In the genomic region with DNA sequence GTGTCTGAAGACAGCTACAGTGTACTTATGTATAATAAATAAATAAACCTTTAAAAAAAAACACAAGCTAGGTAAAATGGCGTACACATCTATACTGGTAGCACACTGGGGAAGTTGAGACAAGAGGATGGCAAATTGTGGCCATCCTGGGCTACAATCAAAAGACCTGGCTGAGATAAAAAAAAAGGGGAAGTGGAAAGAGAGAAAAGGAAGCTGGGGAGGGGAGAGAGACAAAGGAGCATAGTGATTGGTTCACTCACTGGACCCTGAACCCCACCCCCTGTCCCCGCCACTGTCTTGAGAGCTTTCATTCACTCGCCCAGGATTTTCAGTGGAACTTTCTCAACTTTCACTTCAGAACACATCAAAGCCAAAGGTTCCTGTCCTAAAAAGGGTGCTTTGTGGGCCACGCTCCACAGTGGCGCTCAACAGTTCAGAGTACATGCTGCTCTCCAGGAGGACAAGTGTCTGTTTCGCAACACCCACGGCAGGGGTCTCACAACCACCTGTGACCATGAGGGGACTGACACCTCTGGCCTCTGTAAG, we compare ENCODE assay signal across 25 mouse cellular contexts. TPM values are rescaled to one million over a fixed set of nuclear protein-coding genes. Genes with fewer than 3 reads are reported as not detected.
A peak's percentile ranks its signal among the peaks of the same experiment; 100 is the strongest.
DNase-seq lines count a peak whose midpoint lies in the region; ATAC-seq and TF ChIP-seq lines count a peak whose summit lies in the region.
"Had no signal": no experiment of that assay in that cellular context is flagged by ENCODE, and none has a peak within 500 bp of the region (broad histone marks: within the 10 kb centered on the region; RNA-seq: fewer than 3 reads in every experiment).

No protein-coding gene starts in this region.

- H3K27me3 ChIP-seq in CH12.LX (replicated peaks), result no peaks in the 10 kb centered on the region
- no peaks in the 10 kb centered on the region; the same call in 1 of the 2 replicates for H3K27me3 ChIP-seq in liver, embryonic 16.5 days (ENCODE audit: control insufficient read depth, insufficient read depth, low read depth, low read length)
- H3K27me3 ChIP-seq: heart, embryonic 13.5 days; hindbrain, embryonic 13.5 days; midbrain, embryonic 15.5 days; neural tube, embryonic 12.5 days had no signal

- TF ChIP-seq CTCF in CH12.LX (conservative IDR thresholded peaks at IDR 0.05 in 1 of 2, IDR thresholded peaks at IDR 0.05 in 1 of 2; ENCODE audit: low read depth in 2 of 2, low read length in 2 of 2), result no peak

- H3K36me3 ChIP-seq in CH12.LX (replicated peaks in 1 of 2; ENCODE audit: control insufficient read depth in 1 of 2, insufficient read depth in 1 of 2, low read length in 1 of 2), result no peaks in the 10 kb centered on the region
- no peaks in the 10 kb centered on the region for H3K36me3 ChIP-seq in liver, embryonic 16.5 days (ENCODE audit: control insufficient read depth, insufficient read depth)
- H3K36me3 ChIP-seq: heart, embryonic 13.5 days; hindbrain, embryonic 13.5 days; limb, embryonic 13.5 days; midbrain, embryonic 15.5 days; neural tube, embryonic 12.5 days had no signal

- H3K27ac ChIP-seq in CH12.LX (ENCODE audit: insufficient read depth, low read depth), result no peak overlapping the region
- H3K27ac ChIP-seq in liver, embryonic 16.5 days (ENCODE audit: low read length), result no peak overlapping the region
- H3K27ac ChIP-seq: forebrain, embryonic 10.5 days; heart, adult 2 months; heart, embryonic 13.5 days; hindbrain, embryonic 13.5 days; kidney, postnatal 0 days; limb, embryonic 13.5 days; macrophage; midbrain, embryonic 15.5 days; neural tube, embryonic 12.5 days had no signal

- no peak overlapping the region for H3K4me2 ChIP-seq in CH12.LX (ENCODE audit: insufficient read depth, low read depth, poor library complexity, severe bottlenecking)
- H3K4me2 ChIP-seq in liver, embryonic 16.5 days (ENCODE audit: low read depth, low read length), result no peak overlapping the region
- H3K4me2 ChIP-seq: heart, embryonic 13.5 days; hindbrain, embryonic 13.5 days; limb, embryonic 13.5 days; midbrain, embryonic 15.5 days; neural tube, embryonic 12.5 days had no signal

- in situ Hi-C loops in CH12.LX (cut with MboI; ENCODE audit: low pct_ligation_motif_present, low pct_unique_long_range_greater_than_20kb, low sequenced_read_pairs), result no loop called here

- TF ChIP-seq RAD21 in CH12.LX (IDR thresholded peaks at IDR 0.05; ENCODE audit: low read depth, low read length), result no peak

- WGBS in liver, embryonic 16.5 days (ENCODE audit: insufficient replicate concordance), result 64% methylated on average over 7 of the region's 7 CpGs

- dilution Hi-C loops in CH12.LX (cut with MboI; ENCODE audit: extremely low pct_ligation_motif_present, extremely low pct_unique_long_range_greater_than_20kb, low sequenced_read_pairs), result no loop called here

- H3K9me3 ChIP-seq in CH12.LX (replicated peaks; ENCODE audit: low read length), result no peaks in the 10 kb centered on the region
- no peaks in the 10 kb centered on the region for H3K9me3 ChIP-seq in liver, embryonic 16.5 days (replicated peaks; ENCODE audit: control insufficient read depth, low read length)
- H3K9me3 ChIP-seq: forebrain, embryonic 10.5 days; heart, embryonic 13.5 days; hindbrain, embryonic 13.5 days; limb, embryonic 13.5 days; midbrain, embryonic 15.5 days; neural tube, embryonic 12.5 days had no signal

- no peak overlapping the region for H3K9ac ChIP-seq in CH12.LX (ENCODE audit: insufficient read depth, low read depth)
- no peak overlapping the region for H3K9ac ChIP-seq in liver, embryonic 16.5 days (ENCODE audit: low read depth, low read length)
- H3K9ac ChIP-seq: heart, embryonic 13.5 days; hindbrain, embryonic 13.5 days; limb, embryonic 13.5 days; midbrain, embryonic 15.5 days; neural tube, embryonic 12.5 days had no signal

- peaks cover 0 to 7% of the 10 kb centered on the region in 2 experiments; a peak in 2 of 4 replicates for H3K4me1 ChIP-seq in CH12.LX (ENCODE audit: control insufficient read depth in 1 of 2, insufficient read depth in 2 of 2)
- peaks cover 4% of the 10 kb centered on the region; the same call in 1 of the 2 replicates for H3K4me1 ChIP-seq in liver, embryonic 16.5 days (ENCODE audit: control insufficient read depth, low read depth, low read length)
- H3K4me1 ChIP-seq: hindbrain, embryonic 13.5 days; limb, embryonic 13.5 days; midbrain, embryonic 15.5 days; neural tube, embryonic 12.5 days had no signal

- H3K79me2 ChIP-seq in CH12.LX (replicated peaks; ENCODE audit: control insufficient read depth, extremely low read depth, insufficient read depth, poor library complexity, severe bottlenecking), result no peaks in the 10 kb centered on the region

- ATAC-seq in liver, embryonic 16.5 days (ENCODE audit: low read depth), result 0 out of 2 replicates have a peak, but pooled peaks have one; percentile 14
- ATAC-seq: forebrain, embryonic 16.5 days; midbrain, embryonic 15.5 days had no signal

- no peak for TF ChIP-seq EP300 in CH12.LX (IDR thresholded peaks at IDR 0.05; ENCODE audit: low read length)

- TF ChIP-seq POLR2A in CH12.LX (IDR thresholded peaks at IDR 0.05; ENCODE audit: low read depth, low read length), result no peak

- H3K4me3 ChIP-seq in CH12.LX (replicated peaks in 1 of 3; ENCODE audit: low read depth in 2 of 3, low read length in 2 of 3, poor library complexity in 1 of 3), result no peak overlapping the region
- no peak overlapping the region for H3K4me3 ChIP-seq in liver, embryonic 16.5 days (ENCODE audit: low read depth, low read length)
- H3K4me3 ChIP-seq: forebrain, embryonic 10.5 days; heart, adult 2 months; heart, embryonic 13.5 days; hindbrain, embryonic 13.5 days; limb, embryonic 13.5 days; midbrain, embryonic 15.5 days; neural tube, embryonic 12.5 days had no signal

- DNase-seq in kidney, postnatal 25 days, result peak; percentile 25 to 73
- DNase-seq in kidney, postnatal 14 days, result no peak
- DNase-seq in CH12.LX (ENCODE audit: extremely low read depth) (peak; percentile 8), R1 (ENCODE audit: low read depth, low spot score) (peak; percentile 37)
- no peak for DNase-seq in gastrocnemius, postnatal 10 days
- no peak for DNase-seq in urinary bladder, adult 2 months (ENCODE audit: low spot score)
- DNase-seq: adrenal gland, adult 8-10 months; cerebellum, adult 11-12 months; cerebellum, postnatal 10 days; gastrocnemius, postnatal 14 days; heart, adult 2 months; layer of hippocampus, postnatal 36 days; lung, adult 2 months; retina, postnatal 1 day; right cerebral cortex, postnatal 25 days had no signal

TF ChIP-seq in CH12.LX, 34 proteins besides CTCF, POLR2A, EP300 and RAD21:
- TF ChIP-seq ZNF384 (IDR thresholded peaks at IDR 0.05; ENCODE audit: low read depth, low read length) (peak; percentile 21; the same call in 1 of the 2 replicates), BHLHE40 (IDR thresholded peaks at IDR 0.05; ENCODE audit: low read depth, low read length) (no peak), E2F4 (IDR thresholded peaks at IDR 0.05; ENCODE audit: insufficient replicate concordance, low read depth, low read length) (no peak), RCOR1 (conservative IDR thresholded peaks at IDR 0.05; ENCODE audit: low read depth, low read length) (no peak)
TF ChIP-seq in CH12.LX: peak in this region for 1.

RNA-seq across cellular contexts. Expression of gene Gpc4, which starts 9.6 kb away (rescaled TPM):
- total RNA-seq in CH12.LX (2012; rRNA removed) (not detected in 2 replicates), CH12.LX (2014; rRNA removed) (not detected in 2 replicates)
- not detected in 2 replicates for polyA plus RNA-seq in CH12.LX (2012; ENCODE audit: insufficient read length, low read depth)
- polyA plus RNA-seq in liver, embryonic 16.5 days (2015; fragmentation: Nextera tagmentation; extraction: Ambion mirVana), result 5.2 and 5.4 TPM in 2 replicates
- 100 to 1,000 TPM; 124 to 131 TPM for total RNA-seq in gastrocnemius, postnatal 10 days (2021)
- 49.9 and 66.6 TPM in 2 replicates for polyA plus RNA-seq in urinary bladder, adult 2 months (2012; rRNA removed)
- polyA plus RNA-seq: macrophage had no signal

Comparison
In these comparisons a context has a peak if more than half of its experiments do, and no peak if none do; other contexts are left out.
1. DNase-seq: peak in kidney, postnatal 25 days (2 of 2), CH12.LX (single experiment) and R1 (single experiment); none in kidney, postnatal 14 days (single experiment), gastrocnemius, postnatal 10 days (single experiment) and urinary bladder, adult 2 months (single experiment).